Mouse (Mus musculus) lung, adult 2 months (tissue): Measurements from ENCODE around the gene Sox8. TPM values are rescaled to one million over a fixed set of nuclear protein-coding genes. Genes with fewer than 3 reads are reported as not detected.
A peak's percentile ranks its signal among the peaks of the same experiment; 100 is the strongest.

Experiments used
- DNase-seq: peaks from one replicate; pipeline ENCODE4 v3.0.0; 2022
- H3K4me1 ChIP-seq: fragments of 200-500 bp; 2 replicates; pipeline ENCODE4 v1.6.1; 2011; ENCODE audit warnings: low read length; ENCODE audit not compliant: control insufficient read depth, insufficient read depth
- H3K4me3 ChIP-seq: fragments of 200-500 bp; replicated peaks from 2 replicates; pipeline ENCODE3; 2011; ENCODE audit warnings: low read depth, mild to moderate bottlenecking, control low read depth, low read length; ENCODE audit errors: extremely low read depth
- CTCF ChIP-seq: fragments of 200-500 bp; IDR thresholded peaks from 2 replicates; pipeline ENCODE4 v1.5.1; 2011; ENCODE audit warnings: mild to moderate bottlenecking, low read length, control low read depth; ENCODE audit not compliant: insufficient read depth
- POLR2A ChIP-seq: fragments of 200-500 bp; IDR thresholded peaks from 2 replicates; pipeline ENCODE4 v1.6.1; 2011; ENCODE audit warnings: low read depth, mild to moderate bottlenecking, control low read depth, low read length, borderline replicate concordance; ENCODE audit errors: extremely low read depth
- WGBS: fragments of 180-500 bp; shearing (Covaris S2); methylation state at CpG from one replicate; pipeline ENCODE4 v1.1.7; 2018; 5-methylcytosine and 5-hydroxymethylcytosine counted together
- polyA plus RNA-seq: library from polyadenylated mRNA; depleted of rRNA; stranded (reverse); fragments of >200 nt; gene quantifications from 2 replicates; pipeline ENCODE4 v1.2.3, GENCODE M21; 2012; rRNA removed

Sox8 gene
- polyA plus RNA-seq, 1 experiment = 0.49 TPM

DNA sequence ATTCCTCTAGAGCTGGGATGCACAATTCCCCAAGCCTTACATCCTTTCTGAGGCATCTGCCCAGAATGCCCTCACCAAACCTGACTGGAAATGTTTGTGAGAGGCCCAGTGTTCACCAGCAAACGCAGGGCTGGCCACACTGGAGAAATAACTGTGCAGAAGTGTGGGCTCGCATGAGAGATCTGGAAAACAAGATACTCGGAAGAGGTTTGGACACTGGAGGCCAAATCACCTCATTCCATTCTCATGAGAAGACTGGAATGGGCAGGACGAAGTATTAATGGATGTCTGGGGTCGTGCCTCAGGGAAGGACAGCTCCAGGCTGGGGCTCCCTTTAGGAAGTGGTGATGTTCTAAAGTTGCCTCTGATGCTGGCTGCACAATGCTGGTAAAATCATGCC is 29.8 kb downstream of the Sox8 start:
- TF ChIP-seq CTCF (no peak), POLR2A (no peak)
- H3K4me1 ChIP-seq = no peaks in the 10 kb centered on the region
- H3K4me3 ChIP-seq = no peak overlapping the region
- no peak for DNase-seq
- 52% methylated on average over 5 of the region's 5 CpGs for WGBS

DNA sequence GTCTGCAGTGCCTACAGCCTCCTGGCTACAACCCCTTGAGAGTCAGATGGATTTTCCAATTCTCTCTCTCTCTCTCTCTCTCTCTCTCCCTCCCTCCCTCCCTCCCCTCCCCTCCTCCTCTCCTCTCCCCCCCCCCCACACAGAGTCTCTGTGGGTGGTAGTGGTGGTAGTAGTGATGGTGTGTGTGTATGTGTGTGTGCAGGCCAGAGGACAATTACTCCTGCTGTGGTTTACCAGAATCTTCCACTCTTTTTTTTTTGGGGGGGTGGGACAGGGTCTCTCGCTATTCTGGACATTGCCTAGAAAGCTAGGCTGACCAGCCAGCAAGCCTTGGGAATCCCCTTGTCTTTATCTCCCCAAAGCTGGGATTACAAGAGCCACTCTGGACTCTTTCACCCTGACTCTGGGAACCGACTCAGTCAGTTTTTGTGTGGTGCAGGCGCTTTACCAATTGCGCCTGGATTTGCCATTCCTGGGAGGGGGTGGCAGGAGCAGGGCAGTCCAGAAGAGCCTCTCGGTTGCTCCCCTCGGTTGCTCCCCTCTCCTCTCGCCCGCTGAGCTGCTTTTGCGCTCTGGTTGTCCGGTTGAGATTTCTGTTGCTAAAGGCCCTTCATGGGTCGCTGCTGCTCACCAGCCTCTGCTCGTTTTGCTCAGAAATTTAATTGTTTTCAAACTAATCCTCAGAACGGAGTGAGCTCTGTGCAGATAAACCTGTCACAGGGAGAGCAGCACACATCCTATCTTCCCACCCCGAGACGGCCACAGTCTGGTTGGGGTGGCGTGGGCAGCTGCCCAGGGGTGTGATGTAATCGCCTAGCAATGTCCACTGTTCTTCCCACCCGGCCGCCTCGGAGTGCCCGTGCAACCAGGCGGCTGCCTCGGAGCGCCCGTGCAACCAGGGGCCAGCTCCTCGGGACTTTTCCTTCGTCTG is 31.3 kb downstream of the Sox8 start:
- H3K4me1 ChIP-seq = no peaks in the 10 kb centered on the region
- TF ChIP-seq CTCF (no peak), POLR2A (no peak)
- DNase-seq = peak; percentile 7
- no peak overlapping the region for H3K4me3 ChIP-seq
- WGBS = 25% methylated on average over 27 of the region's 27 CpGs

DNA sequence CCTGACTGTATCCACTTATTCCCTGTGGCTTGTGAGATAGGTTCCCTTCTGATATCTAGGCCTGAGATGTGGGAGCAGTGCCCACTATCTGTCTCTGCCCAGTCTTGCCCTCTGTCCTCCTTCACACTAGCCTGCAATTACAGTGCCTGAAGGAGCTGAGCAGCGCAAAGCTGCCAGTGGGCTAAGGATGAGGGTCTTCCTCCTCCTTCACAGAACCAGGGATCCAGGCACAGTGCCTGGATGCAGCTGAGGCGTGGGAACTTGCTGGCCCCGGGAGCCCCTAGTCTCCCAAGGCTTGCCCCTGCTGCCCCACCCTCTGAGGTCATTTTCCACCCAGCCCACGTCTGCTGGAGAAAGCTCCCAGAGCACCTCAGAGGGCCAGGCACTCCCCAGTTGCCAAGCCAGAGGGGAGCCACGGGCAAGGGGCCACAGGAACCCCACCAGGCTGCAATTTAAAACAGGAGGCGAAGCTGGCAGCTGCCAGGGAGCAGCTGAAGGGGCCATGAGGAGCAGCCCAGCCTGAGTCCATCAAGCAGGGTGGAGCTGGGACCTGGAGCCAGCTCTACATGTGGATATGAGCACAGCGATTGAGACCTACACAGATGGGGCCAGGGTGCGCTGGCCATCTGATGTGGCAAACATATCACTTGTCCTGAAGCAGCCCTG is 40.0 kb downstream of the Sox8 start:
- H3K4me3 ChIP-seq = no peak overlapping the region
- DNase-seq = no peak
- no peak for TF ChIP-seq POLR2A

DNA sequence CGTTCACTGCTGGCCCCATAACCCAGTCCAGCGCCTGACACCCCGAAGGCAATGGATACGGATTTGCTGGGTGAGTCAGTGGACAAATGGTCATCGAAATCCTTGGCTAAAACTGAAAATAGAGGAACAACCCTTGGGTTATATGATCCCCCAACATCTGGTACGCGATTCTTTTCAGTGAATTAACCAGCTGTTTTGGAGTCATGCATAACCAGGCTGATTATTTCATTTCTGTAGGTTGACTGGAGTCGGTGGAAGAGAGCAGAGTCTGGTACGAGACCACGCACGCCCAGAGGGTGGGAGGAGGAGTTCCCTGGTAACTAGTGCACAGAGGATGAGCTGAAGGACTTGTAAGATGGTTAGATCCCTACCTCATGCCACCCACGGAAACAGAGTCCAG is 48.4 kb downstream of the Sox8 start:
- Histone ChIP-seq H3K4me3 (no peak overlapping the region), H3K4me1 (no peaks in the 10 kb centered on the region)
- TF ChIP-seq POLR2A = no peak
- no peak for TF ChIP-seq CTCF
- WGBS = 81% methylated on average over 12 of the region's 12 CpGs
- no peak for DNase-seq

More for the DNA sequence above, 40.0 kb downstream of the Sox8 start:
- no peaks in the 10 kb centered on the region for H3K4me1 ChIP-seq
- WGBS = 53% methylated on average over 8 of the region's 8 CpGs

DNA sequence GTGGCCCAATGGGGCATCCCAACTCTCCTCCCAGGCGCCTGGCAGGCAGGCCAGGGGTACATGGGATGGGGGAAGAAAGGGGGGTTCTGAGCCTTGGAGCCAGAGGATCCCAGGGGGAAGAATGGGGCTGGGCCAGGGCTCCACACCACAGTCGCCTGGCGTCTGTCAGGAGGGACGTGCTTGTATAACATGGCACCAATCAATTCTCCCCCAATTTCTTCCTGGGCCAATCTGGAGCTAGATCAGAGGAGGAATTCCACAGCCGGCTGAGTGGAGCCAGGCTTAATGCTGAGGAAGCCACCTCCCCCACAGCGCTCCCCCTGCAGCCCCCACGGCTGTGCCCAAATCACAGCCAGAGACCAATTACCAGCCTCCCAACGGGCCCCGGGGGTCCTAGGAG is 50.0 kb downstream of the Sox8 start:
- TF ChIP-seq POLR2A (no peak), CTCF (no peak)
- Histone ChIP-seq H3K4me1 (no peaks in the 10 kb centered on the region), H3K4me3 (no peak overlapping the region)
- DNase-seq = no peak
- WGBS = 46% methylated on average over 9 of the region's 9 CpGs

DNA sequence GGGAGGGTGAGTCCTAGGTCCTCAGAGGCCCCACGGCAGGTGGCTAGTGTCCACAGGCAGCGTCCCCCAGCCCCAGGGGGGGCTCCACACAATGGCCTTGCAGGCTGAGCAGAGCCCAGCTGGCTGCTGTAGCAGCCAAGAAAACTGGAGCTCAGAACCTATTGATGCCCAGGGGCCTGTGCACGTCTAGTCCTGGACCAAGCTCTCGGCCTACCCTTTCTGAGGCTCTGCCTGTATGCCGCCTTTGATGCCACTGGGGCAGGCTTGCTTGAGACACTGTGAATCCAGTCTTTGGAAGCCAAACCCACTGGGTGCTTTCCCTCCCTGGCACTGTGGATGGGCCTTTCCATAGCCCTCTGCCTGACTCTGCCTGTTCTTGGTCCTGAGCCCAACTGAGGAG is 51.0 kb downstream of the Sox8 start:
- Histone ChIP-seq H3K4me3 (no peak overlapping the region), H3K4me1 (no peaks in the 10 kb centered on the region)
- no peak for DNase-seq
- 76% methylated on average over 5 of the region's 5 CpGs for WGBS
- TF ChIP-seq CTCF (no peak), POLR2A (no peak)

DNA sequence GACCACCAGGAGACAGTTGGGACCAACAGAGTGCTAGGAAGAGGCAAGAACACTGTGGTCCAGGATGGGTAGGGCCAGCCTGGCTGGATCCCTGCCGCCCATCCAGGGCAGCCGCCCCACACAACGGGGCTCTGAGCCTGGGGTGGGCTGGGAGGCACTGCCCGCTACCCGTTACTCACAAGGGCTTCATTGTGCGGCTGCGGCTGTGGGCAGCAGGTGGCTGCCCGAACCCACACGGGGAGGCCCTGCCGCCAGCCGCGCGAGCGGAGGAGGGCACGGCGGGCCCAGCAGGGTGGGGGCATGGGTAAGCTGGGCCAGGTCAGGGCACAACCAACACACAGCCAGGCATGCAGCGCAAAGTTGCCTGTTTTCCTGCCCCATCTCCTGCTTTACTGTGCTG is 52.3 kb downstream of the Sox8 start:
- no peak for DNase-seq
- WGBS = 84% methylated on average over 17 of the region's 17 CpGs
- Histone ChIP-seq H3K4me1 (no peaks in the 10 kb centered on the region), H3K4me3 (no peak overlapping the region)
- no peak for TF ChIP-seq POLR2A
- TF ChIP-seq CTCF = no peak

DNA sequence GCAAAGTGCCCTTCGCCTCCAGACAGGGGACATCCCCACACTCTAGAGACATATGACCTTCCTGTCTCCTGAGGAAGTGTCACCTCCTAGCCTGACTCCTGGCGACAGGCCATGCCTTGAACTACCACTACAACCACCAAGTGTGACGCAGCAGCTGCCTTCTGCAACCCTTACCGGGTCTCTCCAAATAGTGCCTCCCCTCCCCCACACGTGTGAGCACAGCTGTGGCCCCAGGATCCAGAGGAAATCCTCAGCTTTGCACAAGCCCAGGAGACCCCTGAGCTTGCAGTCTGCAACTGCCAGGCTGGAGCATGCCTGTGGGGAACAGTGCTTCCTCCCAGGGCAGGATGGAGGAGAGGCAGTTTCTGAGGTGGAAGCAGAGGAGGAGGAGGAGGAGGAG is 54.2 kb downstream of the Sox8 start:
- no peak for DNase-seq
- Histone ChIP-seq H3K4me1 (no peaks in the 10 kb centered on the region), H3K4me3 (no peak overlapping the region)
- TF ChIP-seq POLR2A = no peak
- no peak for TF ChIP-seq CTCF
- WGBS = 15% methylated on average over 5 of the region's 5 CpGs

Other genes starting within 250 kb of the Sox8 start
- gene Tpsab1, start 225.1 kb downstream of the Sox8 start, polyA plus RNA-seq = 0.27 and 0.32 TPM in 2 replicates
- 6.4 and 6.5 TPM in 2 replicates for gene Tpsb2, start 204.4 kb downstream of the Sox8 start, polyA plus RNA-seq
- 0.17 and 0.65 TPM in 2 replicates for gene Tpsg1, start 201.4 kb downstream of the Sox8 start, polyA plus RNA-seq
- 1.9 and 3.2 TPM in 2 replicates for gene Cacna1h, start 136.9 kb downstream of the Sox8 start, polyA plus RNA-seq
- 11.4 and 11.9 TPM in 2 replicates for gene Tekt4, start 116.1 kb downstream of the Sox8 start, polyA plus RNA-seq
- gene Sstr5, start 73.4 kb downstream of the Sox8 start, polyA plus RNA-seq = 0.06 and 0.08 TPM in 2 replicates
- gene Lmf1, start 8.4 kb upstream of the Sox8 start, polyA plus RNA-seq = 15.8 and 22.4 TPM in 2 replicates
- 0.36 TPM in 1 of 2 replicates, not detected in the other for gene Gng13, start 146.5 kb upstream of the Sox8 start, polyA plus RNA-seq
- gene Chtf18, start 156.7 kb upstream of the Sox8 start, polyA plus RNA-seq = 3.0 and 4.2 TPM in 2 replicates
- 40.1 and 45.0 TPM in 2 replicates for gene Rpusd1, start 157.0 kb upstream of the Sox8 start, polyA plus RNA-seq
- 0.23 and 0.25 TPM in 2 replicates for gene Mslnl, start 165.4 kb upstream of the Sox8 start, polyA plus RNA-seq
- 71.2 and 78.4 TPM in 2 replicates for gene Msln, start 183.7 kb upstream of the Sox8 start, polyA plus RNA-seq
- 13.1 and 20.1 TPM in 2 replicates for gene Narfl, start 203.1 kb upstream of the Sox8 start, polyA plus RNA-seq
- gene Haghl, start 215.0 kb upstream of the Sox8 start, polyA plus RNA-seq = 48.9 and 56.2 TPM in 2 replicates
- 14.0 and 15.6 TPM in 2 replicates for gene Ccdc78, start 215.9 kb upstream of the Sox8 start, polyA plus RNA-seq
- 114 and 128 TPM in 2 replicates for gene Fam173a, start 222.2 kb upstream of the Sox8 start, polyA plus RNA-seq
- gene AC134908.4, start 225.0 kb upstream of the Sox8 start, polyA plus RNA-seq = 0.41 TPM in 1 of 2 replicates, not detected in the other
- gene Metrn, start 226.4 kb upstream of the Sox8 start, polyA plus RNA-seq = 40.3 and 44.9 TPM in 2 replicates
- 4.0 and 5.0 TPM in 2 replicates for gene Fbxl16, start 238.4 kb upstream of the Sox8 start, polyA plus RNA-seq